Mouse (Mus musculus) thymus, adult 2 months (tissue): ENCODE results near the gene Mzt1. TPM values are rescaled to one million over a fixed set of nuclear protein-coding genes. Genes with fewer than 3 reads are reported as not detected.

ENCODE experiments used
- DNase-seq: peaks from one replicate; pipeline ENCODE4 v3.0.0; 2021
- H3K27ac ChIP-seq: fragments of 200-500 bp; 2 replicates; pipeline ENCODE4 v1.5.1; 2012; ENCODE audit warnings: low read length, control low read depth; ENCODE audit not compliant: control insufficient read depth, insufficient read depth
- H3K27me3 ChIP-seq: fragments of 200-500 bp; 2 replicates; pipeline ENCODE4 v1.6.1; 2012; ENCODE audit warnings: mild to moderate bottlenecking, low read length, moderate library complexity, mixed read lengths; ENCODE audit not compliant: control insufficient read depth, insufficient read depth
- H3K36me3 ChIP-seq: fragments of 200-500 bp; 2 replicates; pipeline ENCODE4 v1.6.1; 2012; ENCODE audit warnings: mild to moderate bottlenecking, low read length, moderate library complexity; ENCODE audit not compliant: control insufficient read depth, insufficient read depth
- H3K4me1 ChIP-seq: fragments of 200-500 bp; replicated peaks from 2 replicates; pipeline ENCODE4 v1.6.1; 2012; ENCODE audit warnings: low read length; ENCODE audit not compliant: control insufficient read depth, insufficient read depth
- H3K4me3 ChIP-seq: fragments of 200-500 bp; 2 replicates; pipeline ENCODE4 v1.5.1; 2012; ENCODE audit warnings: mild to moderate bottlenecking, low read length, control low read depth, moderate library complexity; ENCODE audit not compliant: control insufficient read depth, insufficient read depth
- CTCF ChIP-seq: fragments of 200-500 bp; IDR thresholded peaks from 2 replicates; pipeline ENCODE4 v1.5.1; 2012; ENCODE audit warnings: mild to moderate bottlenecking, control low read depth, low read length, moderate library complexity, borderline replicate concordance; ENCODE audit not compliant: control insufficient read depth, poor library complexity, insufficient read depth; ENCODE audit errors: extremely low read depth
- POLR2A ChIP-seq: fragments of 200-500 bp; IDR thresholded peaks from 2 replicates; pipeline ENCODE4 v1.6.1; 2012; ENCODE audit warnings: mild to moderate bottlenecking, low read length, control low read depth, moderate library complexity; ENCODE audit not compliant: control insufficient read depth, poor library complexity, insufficient read depth; ENCODE audit errors: extremely low read depth
- WGBS: fragments of 180-500 bp; shearing (Covaris S2); methylation state at CpG from one replicate; pipeline ENCODE4 v1.1.7; 2018; 5-methylcytosine and 5-hydroxymethylcytosine counted together
- polyA plus RNA-seq: library from polyadenylated mRNA; depleted of rRNA; stranded (reverse); fragments of >200 nt; gene quantifications from 2 replicates; pipeline ENCODE4 v1.2.3, GENCODE M21; 2012; rRNA removed

Mzt1 gene
- polyA plus RNA-seq, 1 experiment: 19.6 TPM

- 83% methylated on average over 3 of the region's 3 CpGs for WGBS
These were observed 56.1 kb downstream of the Mzt1 start for GRCm38 (mm10) chr14:98989818-98990217.

More at GRCm38 (mm10) chr14:98989818-98990217, 56.1 kb downstream of the Mzt1 start:
- Histone ChIP-seq H3K4me1 (no peaks in the 10 kb centered on the region), H3K27ac (no peak overlapping the region), H3K27me3 (no peaks in the 10 kb centered on the region), H3K36me3 (no peaks in the 10 kb centered on the region), H3K4me3 (no peak overlapping the region)
- no peak for TF ChIP-seq CTCF
- TF ChIP-seq POLR2A: no peak
- no peak for DNase-seq

Other genes with a start within 250 kb of the Mzt1 start
- gene Rpl36a-ps1, start 51.8 kb downstream of the Mzt1 start, polyA plus RNA-seq: not detected in 2 replicates
- gene Bora, start 88 bp upstream of the Mzt1 start, polyA plus RNA-seq: 11.8 and 16.0 TPM in 2 replicates
- 1.8 and 2.4 TPM in 2 replicates for gene Pibf1, start 53.3 kb upstream of the Mzt1 start, polyA plus RNA-seq
- gene Dis3, start 53.6 kb upstream of the Mzt1 start, polyA plus RNA-seq: 9.7 and 12.4 TPM in 2 replicates